Mouse (Mus musculus) forebrain, embryonic 15.5 days (tissue): ENCODE results near the gene Pcnx2. TPM values are rescaled to one million over a fixed set of nuclear protein-coding genes. Genes with fewer than 3 reads are reported as not detected.
A peak's percentile ranks its signal among the peaks of the same experiment; 100 is the strongest.

ENCODE experiments used
- ATAC-seq: fragments of 200-750 bp; cut with Nextera tagmentation; replicated peaks from 2 replicates; pipeline ENCODE4 v1.8.0; 2017; ENCODE audit warnings: mild to moderate bottlenecking, moderate TSS enrichment, moderate library complexity
- H3K27ac ChIP-seq: fragments of 300-500 bp; sonication (generic); replicated peaks from 2 replicates; pipeline ENCODE4 v1.5.1; 2015; ENCODE audit warnings: mild to moderate bottlenecking, inconsistent platforms
- H3K27me3 ChIP-seq: fragments of 300-500 bp; sonication (generic); 2 replicates; pipeline ENCODE4 v1.6.1; 2015; ENCODE audit warnings: inconsistent platforms
- H3K36me3 ChIP-seq: fragments of 300-500 bp; sonication (generic); 2 replicates; pipeline ENCODE4 v1.6.1; 2015; ENCODE audit warnings: mild to moderate bottlenecking, inconsistent platforms
- H3K4me1 ChIP-seq: fragments of 300-500 bp; sonication (generic); 2 replicates; pipeline ENCODE4 v1.6.1; 2015; ENCODE audit warnings: inconsistent platforms
- H3K4me2 ChIP-seq: fragments of 300-500 bp; sonication (generic); replicated peaks from 2 replicates; pipeline ENCODE4 v1.6.1; 2015; ENCODE audit warnings: mild to moderate bottlenecking, inconsistent platforms
- H3K4me3 ChIP-seq: fragments of 300-500 bp; sonication (generic); 2 replicates; pipeline ENCODE4 v1.5.1; 2015; ENCODE audit warnings: mild to moderate bottlenecking, inconsistent platforms
- H3K9ac ChIP-seq: fragments of 300-500 bp; sonication (generic); replicated peaks from 2 replicates; pipeline ENCODE4 v1.6.1; 2015; ENCODE audit warnings: mild to moderate bottlenecking, inconsistent platforms
- H3K9me3 ChIP-seq: fragments of 300-500 bp; sonication (generic); 2 replicates; pipeline ENCODE4 v1.6.1; 2016; ENCODE audit warnings: inconsistent platforms
- WGBS: fragments of 180-500 bp; shearing (Covaris S2); methylation state at CpG from one replicate; pipeline ENCODE4 v1.1.7; 2015; ENCODE audit warnings: mixed read lengths; 5-methylcytosine and 5-hydroxymethylcytosine counted together
- polyA plus RNA-seq: library from polyadenylated mRNA; unstranded; fragments of >200 nt; fragmentation: Nextera tagmentation; extraction: Ambion mirVana; gene quantifications from 2 replicates; pipeline ENCODE4 v1.2.1, GENCODE M21; 2015

Gene Pcnx2
- polyA plus RNA-seq, 1 experiment from 2014 or later, result 3.8 TPM

DNA sequence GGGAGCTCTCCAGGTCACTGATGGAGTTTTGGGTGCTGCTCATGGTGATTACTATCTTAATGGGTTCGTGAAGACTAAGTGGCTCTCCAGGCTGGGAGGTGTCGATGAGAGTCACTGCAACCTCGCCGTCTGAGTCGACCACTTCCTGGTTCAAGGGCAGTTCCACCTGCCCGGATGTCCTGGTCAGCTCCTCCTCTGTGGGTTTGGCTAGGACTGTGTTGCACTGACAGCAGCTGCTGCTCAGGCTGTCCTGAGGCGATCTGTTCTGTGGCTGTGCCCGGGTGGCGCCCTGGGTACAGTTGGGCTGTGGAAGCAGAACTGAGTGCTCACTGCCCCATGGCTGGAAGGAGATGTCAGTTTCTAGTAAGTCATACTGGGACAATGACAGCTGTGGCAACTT, 10.6 kb downstream of the Pcnx2 start:
- Histone ChIP-seq H3K4me2 (no peak overlapping the region), H3K27me3 (no peaks in the 10 kb centered on the region), H3K9me3 (no peaks in the 10 kb centered on the region), H3K4me3 (no peak overlapping the region), H3K36me3 (peaks cover 45% of the 10 kb centered on the region), H3K9ac (no peak overlapping the region), H3K4me1 (no peaks in the 10 kb centered on the region), H3K27ac (no peak overlapping the region)
- WGBS, result 95% methylated on average over 9 of the region's 9 CpGs
- no peak for ATAC-seq

DNA sequence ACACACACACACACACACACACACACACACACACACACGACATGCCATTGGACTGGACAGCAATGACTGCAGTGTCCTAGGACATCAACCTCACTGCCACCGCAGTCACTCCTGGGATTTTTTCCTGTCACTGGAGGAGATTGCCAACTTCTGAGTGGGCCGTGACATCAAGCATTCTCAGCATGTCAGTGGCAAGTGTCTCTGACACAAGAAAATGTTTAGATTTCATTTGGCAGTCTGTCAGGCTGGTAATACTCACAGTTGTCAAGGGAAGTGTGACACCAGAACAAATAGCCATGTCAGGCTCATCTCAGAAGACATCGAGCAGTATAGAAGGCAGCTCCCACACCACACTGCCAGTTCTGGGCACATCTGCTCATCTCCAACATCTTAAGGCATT, 17.7 kb downstream of the Pcnx2 start:
- no peak overlapping the region for H3K9ac ChIP-seq
- H3K4me3 ChIP-seq, result no peak overlapping the region
- ATAC-seq, result no peak
- no peaks in the 10 kb centered on the region for H3K9me3 ChIP-seq
- H3K27me3 ChIP-seq, result no peaks in the 10 kb centered on the region
- H3K4me1 ChIP-seq, result no peaks in the 10 kb centered on the region
- WGBS, result 76% methylated on average over 4 of the region's 4 CpGs
- no peak overlapping the region for H3K4me2 ChIP-seq
- no peak overlapping the region for H3K27ac ChIP-seq
- H3K36me3 ChIP-seq, result peaks cover 14% of the 10 kb centered on the region

DNA sequence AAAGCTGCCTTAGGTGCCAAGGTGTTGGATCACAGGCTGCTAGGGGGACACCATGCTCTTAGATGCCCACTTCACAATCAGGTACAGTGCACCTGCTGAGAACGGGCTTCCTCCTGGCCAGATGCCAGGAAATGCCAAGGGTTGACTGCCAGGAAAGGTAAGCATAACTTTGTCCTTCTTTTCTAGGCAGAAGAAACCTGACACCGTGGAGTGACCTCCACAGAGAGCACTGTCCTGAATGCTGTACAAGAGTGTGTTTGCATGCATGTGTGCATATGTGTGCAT, 24.9 kb downstream of the Pcnx2 start:
- Histone ChIP-seq H3K36me3 (peaks cover 11% of the 10 kb centered on the region; the same call in 1 of the 2 replicates), H3K9me3 (no peaks in the 10 kb centered on the region), H3K27ac (no peak overlapping the region), H3K27me3 (no peaks in the 10 kb centered on the region), H3K4me1 (peaks cover 14% of the 10 kb centered on the region), H3K9ac (no peak overlapping the region), H3K4me3 (no peak overlapping the region), H3K4me2 (no peak overlapping the region)
- 83% methylated on average over 2 of the region's 2 CpGs for WGBS
- ATAC-seq, result no peak

DNA sequence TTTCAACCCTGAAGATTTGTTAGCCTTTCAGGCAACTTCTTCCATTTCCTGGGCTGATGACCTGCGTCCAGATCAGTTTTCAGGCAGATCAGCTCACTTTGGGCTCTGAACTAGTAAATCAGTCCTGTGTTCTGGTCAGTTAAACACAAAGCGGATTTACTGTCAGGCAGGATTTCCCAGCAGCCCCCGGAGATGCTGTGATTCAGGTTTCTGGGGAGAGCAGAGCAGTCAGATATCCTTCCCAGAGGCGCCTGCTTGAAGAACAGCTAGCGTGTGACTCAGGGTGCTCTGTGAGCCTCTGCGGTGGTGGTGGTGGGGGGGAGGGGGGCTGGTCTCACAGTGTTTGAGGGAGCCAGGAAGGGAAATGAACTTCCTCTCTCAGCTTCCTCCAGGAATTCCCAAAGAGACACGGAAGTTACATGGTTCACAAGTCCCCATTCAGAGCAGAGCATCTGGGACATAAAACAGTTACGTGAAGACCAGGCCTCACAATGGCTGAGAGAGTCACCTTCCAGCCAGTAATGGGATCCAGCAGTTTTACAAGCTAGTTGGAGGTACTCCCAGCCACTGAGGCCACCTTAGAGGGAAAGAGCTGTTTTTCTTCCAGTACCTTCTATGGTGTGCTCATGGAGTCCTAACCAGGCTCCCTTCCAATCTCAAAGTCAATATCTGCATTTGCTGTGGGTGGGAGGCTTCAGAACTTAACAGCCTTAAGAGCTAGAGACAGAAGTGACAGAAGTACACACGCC, 25.4 kb downstream of the Pcnx2 start:
- Histone ChIP-seq H3K27ac (no peak overlapping the region), H3K4me3 (no peak overlapping the region), H3K9ac (no peak overlapping the region), H3K4me2 (no peak overlapping the region), H3K27me3 (no peaks in the 10 kb centered on the region), H3K4me1 (peaks cover 14% of the 10 kb centered on the region), H3K36me3 (peaks cover 11% of the 10 kb centered on the region; the same call in 1 of the 2 replicates), H3K9me3 (no peaks in the 10 kb centered on the region)
- ATAC-seq, result no peak
- WGBS, result 84% methylated on average over 9 of the region's 9 CpGs

DNA sequence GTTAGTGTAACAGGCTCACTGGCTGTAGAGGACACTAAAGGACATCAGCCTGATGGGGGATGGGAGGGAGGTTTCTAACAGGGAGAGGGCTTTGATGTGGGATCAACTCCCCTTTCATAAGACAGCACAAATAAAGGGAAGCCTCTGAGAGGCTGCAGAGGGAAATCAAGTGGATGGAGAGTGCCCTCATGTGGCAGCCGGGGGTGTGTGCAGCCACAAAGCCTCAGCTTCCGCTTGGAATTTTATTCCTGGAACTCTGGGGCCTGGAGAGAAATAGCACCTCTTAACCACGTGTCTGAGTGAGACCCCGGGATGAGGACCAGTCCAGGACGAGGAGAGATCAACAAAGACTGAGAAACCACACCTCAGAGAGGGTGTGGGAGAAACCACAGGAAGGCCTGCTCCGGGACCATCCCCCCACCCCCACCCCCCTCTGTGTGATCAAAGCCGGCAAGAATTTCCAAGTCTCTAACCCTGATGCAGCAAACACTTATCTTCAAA, 27.2 kb downstream of the Pcnx2 start:
- Histone ChIP-seq H3K27ac (no peak overlapping the region), H3K27me3 (no peaks in the 10 kb centered on the region), H3K4me1 (peaks cover 14% of the 10 kb centered on the region), H3K4me2 (no peak overlapping the region), H3K9me3 (no peaks in the 10 kb centered on the region), H3K4me3 (no peak overlapping the region), H3K9ac (no peak overlapping the region), H3K36me3 (peaks cover 8% of the 10 kb centered on the region; the same call in 1 of the 2 replicates)
- ATAC-seq, result peak; percentile 85
- WGBS, result 5% methylated on average over 7 of the region's 7 CpGs

DNA sequence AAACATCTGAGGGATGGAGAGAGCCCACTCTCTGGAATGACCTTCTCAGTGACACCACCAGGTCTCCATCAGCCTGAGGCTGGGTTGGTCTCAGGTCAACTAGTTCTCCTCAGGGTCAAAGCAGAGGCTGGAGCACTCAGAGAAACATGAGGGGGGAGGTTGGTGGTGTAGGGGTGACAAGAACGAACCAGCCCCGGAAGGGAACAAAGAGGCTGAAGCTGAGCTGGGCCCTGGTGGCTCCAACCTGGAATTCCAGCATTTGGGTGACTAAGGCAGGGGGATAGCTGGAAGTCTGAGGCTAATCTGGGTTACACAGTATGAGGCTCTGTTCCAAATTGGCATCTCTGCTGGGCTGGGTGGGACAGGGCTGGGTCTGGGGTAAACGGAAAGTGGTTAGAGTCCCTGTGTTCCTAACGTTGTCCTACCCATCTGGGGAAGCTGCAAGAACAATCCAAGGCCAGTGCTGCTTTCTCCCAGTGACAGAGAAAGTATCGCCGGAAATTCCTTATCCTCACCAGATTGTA, 27.9 kb downstream of the Pcnx2 start:
- no peaks in the 10 kb centered on the region for H3K27me3 ChIP-seq
- H3K27ac ChIP-seq, result 0 out of 2 replicates have a peak overlapping the region, but pooled peaks have one; percentile 5
- no peak overlapping the region for H3K4me2 ChIP-seq
- peak; percentile 38; the same call in 1 of the 2 replicates for ATAC-seq
- H3K4me3 ChIP-seq, result no peak overlapping the region
- no peaks in the 10 kb centered on the region for H3K9me3 ChIP-seq
- H3K4me1 ChIP-seq, result peaks cover 14% of the 10 kb centered on the region
- WGBS, result 32% methylated on average over 6 of the region's 6 CpGs
- H3K36me3 ChIP-seq, result peaks cover 7% of the 10 kb centered on the region; the same call in 1 of the 2 replicates
- no peak overlapping the region for H3K9ac ChIP-seq

DNA sequence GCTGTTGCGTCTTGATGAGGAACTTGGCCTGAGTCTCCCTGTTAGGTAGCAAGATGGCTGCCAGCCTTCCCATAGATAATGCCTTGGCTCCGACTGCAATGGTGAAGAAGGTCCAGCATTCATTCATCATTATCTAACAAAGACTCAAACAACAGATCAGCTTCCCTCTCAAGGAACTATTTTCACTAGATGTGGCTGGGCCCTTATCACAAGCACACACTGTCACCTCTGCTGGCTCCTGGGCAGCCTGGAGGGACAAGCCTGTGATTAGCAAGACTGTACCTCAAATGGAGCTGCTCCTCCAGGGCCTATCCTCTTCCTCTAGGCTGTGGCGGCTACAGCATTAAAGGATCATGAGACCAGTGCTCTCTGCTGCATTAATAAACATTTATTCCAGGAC, 28.4 kb downstream of the Pcnx2 start:
- Histone ChIP-seq H3K9me3 (no peaks in the 10 kb centered on the region), H3K4me3 (no peak overlapping the region), H3K27me3 (no peaks in the 10 kb centered on the region), H3K36me3 (peaks cover 5% of the 10 kb centered on the region; the same call in 1 of the 2 replicates), H3K27ac (no peak overlapping the region), H3K4me1 (peaks cover 14% of the 10 kb centered on the region), H3K9ac (no peak overlapping the region), H3K4me2 (no peak overlapping the region)
- no peak for ATAC-seq
- WGBS, result 84% methylated on average over 3 of the region's 3 CpGs

DNA sequence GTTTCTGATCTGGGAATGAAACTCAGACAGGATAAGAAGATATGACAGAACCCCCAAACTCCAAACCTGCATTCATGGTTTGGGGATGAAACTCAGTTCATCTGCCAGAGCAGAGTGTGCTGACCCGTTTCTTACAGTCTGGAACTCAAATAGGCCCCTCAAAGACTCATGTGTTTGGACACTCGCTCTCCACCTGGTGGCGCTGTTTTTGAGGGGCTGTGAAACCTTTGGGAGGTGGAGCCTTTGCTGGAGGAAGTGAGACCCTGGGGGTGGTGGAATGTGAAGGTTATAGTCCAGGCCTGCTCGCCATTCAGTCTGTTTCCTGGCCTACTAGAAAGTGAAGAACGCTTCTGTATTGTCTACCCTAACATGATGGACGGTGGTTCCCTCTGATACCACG, 29.6 kb downstream of the Pcnx2 start:
- 76% methylated on average over 7 of the region's 7 CpGs for WGBS
- H3K9me3 ChIP-seq, result no peaks in the 10 kb centered on the region
- H3K27ac ChIP-seq, result no peak overlapping the region
- no peak overlapping the region for H3K9ac ChIP-seq
- H3K4me1 ChIP-seq, result peaks cover 14% of the 10 kb centered on the region
- H3K36me3 ChIP-seq, result 0 out of 2 replicates have a peak, but pooled peaks cover 2% of the 10 kb centered on the region
- no peak for ATAC-seq
- H3K4me2 ChIP-seq, result no peak overlapping the region
- no peaks in the 10 kb centered on the region for H3K27me3 ChIP-seq
- H3K4me3 ChIP-seq, result no peak overlapping the region

DNA sequence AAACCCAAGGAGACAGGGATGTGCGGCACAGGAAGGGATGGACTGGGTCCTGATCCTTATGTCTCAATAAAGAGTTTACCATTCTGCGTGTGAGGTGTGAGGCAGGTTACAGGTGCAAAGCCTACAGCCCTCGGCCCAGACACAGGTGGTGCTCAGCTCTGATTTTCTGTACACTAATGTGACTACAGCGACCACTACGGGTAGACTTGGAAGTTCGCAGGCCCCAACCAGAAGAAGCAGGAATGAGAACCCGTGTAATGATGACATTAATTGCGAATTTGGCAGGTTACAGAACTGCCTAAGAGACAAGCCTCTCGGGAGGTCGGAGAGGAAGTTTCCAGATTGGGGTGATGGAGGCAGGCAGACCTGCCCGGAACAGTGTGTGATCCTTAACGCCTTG, 32.0 kb downstream of the Pcnx2 start:
- Histone ChIP-seq H3K9ac (no peak overlapping the region), H3K4me3 (no peak overlapping the region), H3K27ac (no peak overlapping the region), H3K4me1 (peaks cover 13% of the 10 kb centered on the region), H3K36me3 (no peaks in the 10 kb centered on the region), H3K27me3 (no peaks in the 10 kb centered on the region), H3K4me2 (no peak overlapping the region), H3K9me3 (no peaks in the 10 kb centered on the region)
- ATAC-seq, result no peak
- WGBS, result 87% methylated on average over 12 of the region's 12 CpGs

DNA sequence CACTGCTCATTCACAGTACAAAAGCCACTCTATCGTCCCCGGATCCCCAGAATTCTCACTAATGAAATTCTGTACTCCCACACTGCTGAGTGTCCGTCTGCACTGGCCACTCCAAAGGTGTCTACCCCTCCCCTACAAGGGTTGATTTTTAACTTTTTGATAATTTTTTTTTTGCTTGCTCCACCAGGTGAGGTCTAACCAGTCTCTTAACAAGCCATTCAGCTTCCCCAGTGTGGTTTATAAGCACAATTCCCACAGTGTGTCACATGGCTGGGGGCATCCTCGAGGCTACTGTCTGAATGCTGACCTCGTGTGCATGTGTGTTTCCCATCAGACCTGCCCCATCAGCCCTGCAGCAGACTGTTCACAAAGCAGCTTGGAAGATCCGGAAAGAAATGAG, 40.9 kb downstream of the Pcnx2 start:
- no peak overlapping the region for H3K9ac ChIP-seq
- no peak overlapping the region for H3K27ac ChIP-seq
- no peaks in the 10 kb centered on the region for H3K27me3 ChIP-seq
- 62% methylated on average over 6 of the region's 6 CpGs for WGBS
- H3K36me3 ChIP-seq, result 0 out of 2 replicates have a peak, but pooled peaks cover 4% of the 10 kb centered on the region
- H3K4me3 ChIP-seq, result no peak overlapping the region
- H3K9me3 ChIP-seq, result no peaks in the 10 kb centered on the region
- H3K4me2 ChIP-seq, result no peak overlapping the region
- H3K4me1 ChIP-seq, result no peaks in the 10 kb centered on the region
- ATAC-seq, result no peak

DNA sequence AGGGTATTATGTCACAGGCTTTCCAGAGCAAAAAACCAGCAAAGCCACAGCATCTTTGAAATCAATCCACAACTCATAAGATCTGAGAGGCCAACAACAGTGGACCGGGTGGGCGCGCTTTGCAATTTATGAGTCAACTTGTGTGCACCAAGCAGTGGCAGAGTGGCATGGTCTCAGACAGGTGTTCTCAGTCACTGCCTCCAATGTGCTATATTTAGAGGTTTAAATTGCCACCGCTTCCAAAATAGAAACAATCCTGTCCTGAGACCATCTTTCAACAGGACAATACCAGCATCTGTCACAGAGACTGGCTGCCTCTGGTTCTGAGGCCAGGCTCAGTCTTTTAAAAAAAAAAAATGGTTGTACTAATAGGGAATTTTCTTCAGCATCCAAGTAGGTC, 42.0 kb downstream of the Pcnx2 start:
- H3K36me3 ChIP-seq, result 0 out of 2 replicates have a peak, but pooled peaks cover 4% of the 10 kb centered on the region

DNA sequence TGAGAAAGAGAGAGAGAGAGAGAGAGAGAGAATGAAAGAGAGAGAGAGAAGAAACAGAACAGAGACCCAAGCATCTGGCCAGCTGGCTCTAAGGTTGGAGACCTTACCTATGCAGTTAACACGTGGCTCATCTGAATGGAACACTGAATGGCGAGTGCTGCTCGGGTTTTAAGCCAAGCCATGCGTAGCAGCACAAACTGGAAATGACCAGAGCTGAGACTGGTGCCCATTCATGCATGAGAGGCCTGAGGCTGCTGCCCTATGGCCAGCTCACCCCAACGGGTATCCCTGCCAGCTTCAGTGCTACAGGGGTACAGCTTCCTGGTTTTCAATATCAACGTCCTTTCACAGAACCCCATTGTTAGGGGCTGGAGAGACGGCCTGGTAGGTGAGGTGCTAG, 43.7 kb downstream of the Pcnx2 start:
- ATAC-seq, result no peak
- 0 out of 2 replicates have a peak, but pooled peaks cover 4% of the 10 kb centered on the region for H3K36me3 ChIP-seq
- no peaks in the 10 kb centered on the region for H3K4me1 ChIP-seq
- no peaks in the 10 kb centered on the region for H3K27me3 ChIP-seq
- no peak overlapping the region for H3K9ac ChIP-seq
- no peak overlapping the region for H3K4me3 ChIP-seq
- H3K9me3 ChIP-seq, result no peaks in the 10 kb centered on the region
- no peak overlapping the region for H3K27ac ChIP-seq
- H3K4me2 ChIP-seq, result no peak overlapping the region
- WGBS, result 54% methylated on average over 7 of the region's 7 CpGs

More for the DNA sequence above, 42.0 kb downstream of the Pcnx2 start:
- H3K4me3 ChIP-seq, result no peak overlapping the region
- H3K9ac ChIP-seq, result no peak overlapping the region
- no peak for ATAC-seq
- H3K4me1 ChIP-seq, result no peaks in the 10 kb centered on the region
- WGBS, result 82% methylated on average over 4 of the region's 4 CpGs
- no peaks in the 10 kb centered on the region for H3K9me3 ChIP-seq
- no peak overlapping the region for H3K27ac ChIP-seq
- H3K4me2 ChIP-seq, result no peak overlapping the region
- H3K27me3 ChIP-seq, result no peaks in the 10 kb centered on the region
